Mouse (Mus musculus): Measurements from ENCODE around the gene Tor4a.

Tor4a gene

DNA sequence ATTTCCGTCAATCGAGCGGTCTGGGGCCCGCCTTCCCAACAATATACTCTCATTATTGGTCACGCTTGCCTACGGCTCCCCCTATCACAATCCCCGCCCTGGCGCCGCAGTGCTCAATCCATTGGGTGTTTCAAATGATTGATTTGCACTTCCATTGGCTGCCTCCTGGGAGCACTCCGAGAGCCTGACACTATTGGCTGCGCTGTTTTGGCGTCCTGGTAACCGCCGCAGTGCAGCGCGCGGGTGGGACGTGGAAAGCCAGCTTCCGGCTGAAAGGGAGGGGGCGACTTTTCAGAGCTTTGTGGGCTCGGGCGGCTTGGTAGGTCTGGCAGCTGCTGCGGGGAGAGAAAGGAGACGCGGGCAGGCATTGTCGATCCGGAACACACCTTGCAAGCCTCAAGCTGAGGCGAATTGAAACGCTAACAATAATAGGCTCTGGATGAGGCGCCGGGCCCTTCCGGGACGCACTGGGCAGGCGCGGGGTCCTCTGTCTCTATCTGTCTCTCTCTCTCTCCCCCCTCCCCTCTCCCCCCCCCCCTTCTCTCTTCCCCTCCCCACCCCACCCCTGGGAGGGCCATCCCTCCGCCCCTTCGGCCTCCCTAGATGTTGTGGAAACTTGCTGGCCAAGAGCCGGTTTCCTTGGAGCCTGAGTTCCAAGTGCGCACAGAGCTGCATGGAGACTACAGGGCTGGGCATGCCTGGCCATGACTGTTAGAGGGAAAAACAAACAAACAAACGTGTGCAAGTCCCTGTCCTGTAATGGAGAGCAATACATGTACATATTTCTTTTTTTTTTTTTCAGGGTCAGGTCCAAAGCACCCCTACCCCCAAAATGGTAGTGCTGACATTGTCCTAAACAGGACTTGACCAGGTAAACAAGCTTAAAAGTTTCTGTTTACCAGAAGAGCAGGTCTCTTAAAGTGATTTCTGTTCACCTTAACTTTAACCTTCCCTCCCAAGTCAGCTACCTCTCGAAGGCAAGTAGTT, 28.4 kb upstream of the Tor4a start:
- DNase-seq (ENCODE audit: low read depth, low spot score): peak; percentile 99

- no peak for DNase-seq (ENCODE audit: low read depth, low spot score)
Measured at GRCm38 (mm10) chr2:25224492-25224765, 27.7 kb upstream of the Tor4a start, which contains the start of gene Tubb4b. TSS of gene Tubb4b (minus strand) at chr2:25224702.

- DNase-seq (ENCODE audit: low read depth, low spot score): peak; percentile 33
Measured at GRCm38 (mm10) chr2:25223681-25224491, 27.2 kb upstream of the Tor4a start.

DNA sequence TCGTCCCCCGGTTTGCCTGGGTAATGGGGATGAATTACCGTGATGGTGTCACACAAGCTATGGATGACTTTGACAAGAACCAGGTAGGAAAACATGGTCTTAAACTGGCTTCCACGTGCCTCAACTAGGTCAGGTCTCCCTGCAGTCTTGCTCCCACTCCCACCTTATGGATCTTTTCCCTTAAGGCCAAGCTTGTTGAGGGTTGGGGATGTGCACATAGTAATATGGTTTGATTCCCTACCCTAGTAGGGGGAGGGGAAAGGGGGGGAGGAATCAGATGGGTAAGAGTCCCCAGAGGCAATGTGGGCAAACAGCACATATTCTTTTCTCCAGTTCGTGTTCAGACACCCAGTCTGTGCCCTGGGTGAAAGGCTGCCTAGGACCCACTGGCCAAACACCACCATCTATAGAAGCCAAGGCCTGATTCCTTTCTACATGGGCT, 24.7 kb upstream of the Tor4a start:
- DNase-seq (ENCODE audit: low read depth, low spot score): no peak

DNA sequence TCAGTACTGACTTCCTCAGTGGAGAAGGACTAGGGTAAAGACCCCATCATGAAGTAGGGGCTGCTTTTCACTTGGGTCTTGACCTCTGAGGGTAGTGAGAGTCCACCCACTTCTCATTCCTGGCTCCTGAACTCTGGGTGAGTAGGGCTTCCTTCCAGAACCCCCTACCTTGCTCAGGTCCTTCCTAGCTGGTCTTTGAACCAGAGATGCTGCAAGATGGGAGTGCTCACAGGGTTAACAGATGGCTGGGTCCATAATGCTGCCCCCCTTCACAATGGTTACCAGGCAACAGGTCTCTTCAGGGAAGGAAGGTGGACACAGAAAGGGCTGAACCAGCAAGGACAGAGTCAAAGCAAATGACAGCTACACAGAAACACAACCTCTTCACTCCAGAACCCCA, 21.8 kb upstream of the Tor4a start, which contains the start of gene Fam166a:
Gene Fam166a, plus strand, starts transcription at position 301 of the 400 bp plus-strand sequence.
- DNase-seq (ENCODE audit: low read depth, low spot score): no peak

DNA sequence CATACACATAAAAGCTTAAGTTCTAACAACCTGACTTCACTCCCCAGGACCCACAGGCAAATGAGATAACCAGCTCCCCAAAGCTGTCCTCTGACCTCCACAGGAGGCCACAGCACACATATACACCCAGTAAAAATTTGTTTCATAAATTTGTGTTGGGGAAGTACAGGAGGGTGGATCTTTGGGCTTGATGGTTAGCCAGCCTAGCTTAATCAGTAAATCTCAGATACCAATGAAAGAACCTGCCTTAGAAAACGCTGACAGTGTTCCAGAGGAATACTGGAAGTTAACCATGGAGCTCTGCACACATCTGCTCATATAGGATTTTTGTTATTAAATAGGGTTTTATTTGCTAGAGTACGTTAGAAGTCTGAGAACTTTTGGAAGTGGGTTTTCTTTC, 21.0 kb upstream of the Tor4a start:
- DNase-seq (ENCODE audit: low read depth, low spot score): no peak

DNA sequence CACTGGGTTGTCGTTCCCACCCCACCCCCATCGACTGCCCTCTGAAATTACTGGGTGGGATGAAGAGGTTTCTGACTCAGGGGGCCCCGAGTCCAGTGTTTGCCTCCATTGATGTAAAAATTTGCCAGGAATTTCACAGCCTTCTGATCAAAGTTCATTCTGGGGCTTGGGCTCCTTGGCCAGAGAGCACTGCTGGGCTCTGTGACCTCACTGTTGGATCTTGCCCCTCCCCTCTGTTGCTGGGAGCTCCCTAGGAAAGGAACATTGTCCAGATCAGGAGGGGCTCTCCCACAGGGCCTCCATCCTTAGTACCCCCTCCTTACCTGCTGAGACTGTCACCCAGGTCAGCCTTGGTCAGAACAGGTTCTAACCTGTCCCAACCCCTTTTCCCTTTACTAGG, 17.8 kb upstream of the Tor4a start, which contains the start of gene Stpg3:
Gene Stpg3, minus strand, starts transcription at position 194 of the 400 bp plus-strand sequence.
- DNase-seq (ENCODE audit: low read depth, low spot score): no peak

GRCm38 (mm10) chr2:25213266-25213865, 16.7 kb upstream of the Tor4a start:
- DNase-seq (ENCODE audit: low read depth, low spot score): no peak

DNA sequence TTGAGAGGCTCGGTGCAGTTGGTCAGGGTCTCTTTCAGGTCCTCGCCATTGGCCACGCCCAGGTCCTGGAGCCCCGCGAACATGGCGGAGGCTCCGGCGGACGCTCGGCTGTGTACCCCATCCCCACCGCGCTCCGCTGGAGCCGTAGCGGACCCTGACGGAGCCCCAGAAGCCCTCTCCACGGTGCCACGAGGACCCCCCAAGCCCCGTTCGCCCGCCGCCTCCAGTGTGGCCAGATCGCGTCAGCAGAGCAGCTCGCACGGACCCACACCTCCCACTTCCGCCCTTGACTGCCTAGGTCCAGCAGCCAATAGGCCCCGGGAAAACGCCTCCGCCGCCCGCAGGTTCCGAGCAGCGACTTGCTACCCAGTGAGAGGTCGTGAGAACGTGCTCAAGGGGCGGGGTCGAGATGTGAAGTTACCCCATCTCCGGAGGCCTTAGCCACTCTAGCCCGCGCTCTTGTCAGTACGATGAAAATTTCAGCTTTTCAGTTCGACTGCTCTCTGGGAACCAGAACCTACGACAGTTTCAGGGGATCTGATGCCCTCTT, 14.5 kb upstream of the Tor4a start, which contains the start of gene Nelfb:
Gene Nelfb, minus strand, starts transcription at position 369 of the 550 bp plus-strand sequence.
- peak; percentile 73 for DNase-seq (ENCODE audit: low read depth, low spot score)

- DNase-seq (ENCODE audit: low read depth, low spot score): no peak
Measured at GRCm38 (mm10) chr2:25210686-25211085, 14.0 kb upstream of the Tor4a start.

DNA sequence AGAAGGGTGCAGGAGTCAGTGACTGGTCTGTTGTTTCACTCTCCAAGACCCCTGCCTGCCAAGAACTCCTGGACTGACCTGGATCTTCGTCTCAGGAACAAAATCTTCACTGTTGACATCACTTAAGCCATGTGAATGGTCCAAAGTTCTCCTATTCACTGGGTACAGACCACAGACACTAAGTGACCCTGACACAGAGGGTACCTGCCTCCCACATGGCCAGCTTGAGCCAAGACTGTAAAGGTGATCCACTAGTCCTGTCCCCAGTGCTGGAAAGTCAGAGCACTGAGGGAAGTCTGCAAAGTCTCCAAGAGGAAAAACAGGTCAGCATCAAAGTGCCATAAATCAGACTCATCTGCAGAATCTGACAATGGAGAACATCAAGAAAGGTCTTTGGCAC, 10.9 kb upstream of the Tor4a start:
- no peak for DNase-seq (ENCODE audit: low read depth, low spot score)

- no peak for DNase-seq (ENCODE audit: low read depth, low spot score)
Measured at GRCm38 (mm10) chr2:25203631-25204214, 7.0 kb upstream of the Tor4a start.

- DNase-seq (ENCODE audit: low read depth, low spot score): no peak
Measured at GRCm38 (mm10) chr2:25200631-25201030, 3.9 kb upstream of the Tor4a start.

DNA sequence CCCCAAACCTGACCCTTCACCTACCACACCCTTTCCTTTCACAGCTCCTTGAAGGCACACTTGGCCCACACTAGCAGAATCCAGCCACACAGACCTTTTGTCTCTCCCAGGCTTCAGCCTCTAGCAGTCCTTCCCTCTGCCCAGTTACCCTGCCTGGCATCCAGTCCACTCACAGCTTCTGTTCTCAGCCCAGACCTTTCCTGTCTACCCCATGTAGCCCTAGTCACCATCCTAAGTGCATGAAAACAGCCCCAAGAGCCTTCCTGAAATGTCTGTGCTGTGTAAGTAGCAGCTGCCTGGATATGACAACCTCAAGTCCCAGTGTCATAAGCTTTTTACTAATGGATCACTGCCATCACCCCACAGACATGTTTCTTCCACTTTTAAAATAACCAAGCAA, 1.3 kb upstream of the Tor4a start:
- no peak for DNase-seq (ENCODE audit: low read depth, low spot score)

GRCm38 (mm10) chr2:25197191-25197590, 505 bp upstream of the Tor4a start:
- DNase-seq (ENCODE audit: low read depth, low spot score): no peak

DNA sequence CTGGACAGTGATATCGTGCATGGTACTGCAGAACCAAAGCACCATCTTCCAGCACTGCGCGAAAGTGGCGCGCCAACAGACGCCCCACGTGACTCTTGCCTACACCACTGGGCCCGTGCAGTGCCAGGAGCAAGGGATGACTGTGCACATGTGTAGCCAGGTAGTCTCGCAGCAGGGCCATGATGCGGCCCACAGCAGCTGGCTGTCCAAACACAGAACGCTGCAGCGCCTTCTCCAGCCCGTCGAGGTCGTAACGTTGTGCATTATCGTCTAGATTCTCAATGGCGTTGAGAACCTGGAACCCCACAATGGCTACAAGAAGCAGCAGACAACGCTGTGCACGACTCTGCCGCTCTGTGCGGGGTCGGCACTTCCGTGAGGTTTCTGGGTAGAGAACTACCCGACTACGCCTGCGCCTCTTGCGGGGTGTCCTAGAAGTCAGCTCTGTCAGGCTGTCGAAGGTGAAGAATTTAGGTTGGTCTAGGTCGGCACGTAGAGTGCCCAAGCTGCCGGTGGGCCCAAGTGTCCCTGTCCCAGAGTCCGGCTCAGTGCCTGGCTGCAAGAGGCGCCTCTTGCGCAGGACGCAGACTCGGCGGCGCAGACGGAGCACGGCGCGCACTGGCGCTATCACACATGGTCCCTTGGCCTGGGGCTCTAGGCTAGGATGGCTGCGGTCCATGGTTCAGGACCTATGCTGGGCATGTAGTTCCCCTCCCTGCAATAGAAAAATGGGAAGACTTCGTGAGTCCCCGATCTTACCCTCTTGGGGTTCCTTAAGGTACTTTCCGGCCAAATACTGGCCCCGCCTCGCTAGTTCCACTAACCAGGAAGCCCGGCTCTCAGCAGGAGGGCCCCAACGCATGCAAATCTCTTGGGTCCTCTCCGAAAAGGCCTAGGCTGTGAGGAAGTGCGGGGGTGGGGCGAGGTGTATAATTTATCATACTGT, 1.2 kb downstream of the Tor4a start:
- no peak for DNase-seq (ENCODE audit: low read depth, low spot score)

DNA sequence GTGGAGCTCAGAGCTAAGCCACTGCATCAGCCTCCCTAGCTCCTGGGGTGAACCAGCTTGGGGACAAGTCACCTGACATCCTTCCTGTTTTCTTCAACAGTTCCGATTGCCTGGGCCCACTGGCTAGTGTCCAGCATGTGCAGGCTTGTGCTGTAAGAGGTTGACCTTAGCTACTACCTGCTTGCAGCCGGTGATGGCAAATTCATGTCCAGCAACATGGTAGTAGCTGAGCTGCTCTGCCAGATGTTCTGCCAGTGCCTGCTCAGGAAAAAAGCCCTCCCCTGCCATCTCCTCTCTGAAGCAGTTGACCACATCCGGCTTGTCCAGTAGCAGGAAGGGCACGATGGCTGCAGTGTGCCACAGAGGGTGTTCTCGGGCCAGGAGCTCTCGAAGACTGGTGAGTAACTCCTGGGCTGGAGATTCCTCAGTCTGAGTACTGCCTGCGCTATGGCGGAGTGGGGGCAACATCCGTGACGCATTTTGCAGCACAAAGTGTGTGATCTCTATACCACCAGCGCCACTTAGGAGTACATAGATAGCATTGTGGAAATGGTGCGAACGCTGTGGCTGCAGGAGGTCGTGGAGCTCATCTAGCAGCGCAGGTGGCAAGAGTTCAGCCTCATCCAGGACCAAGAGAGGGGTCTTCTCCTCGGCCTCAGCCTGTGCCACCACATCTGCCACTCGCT, 2.1 kb downstream of the Tor4a start:
- DNase-seq (ENCODE audit: low read depth, low spot score): no peak

DNA sequence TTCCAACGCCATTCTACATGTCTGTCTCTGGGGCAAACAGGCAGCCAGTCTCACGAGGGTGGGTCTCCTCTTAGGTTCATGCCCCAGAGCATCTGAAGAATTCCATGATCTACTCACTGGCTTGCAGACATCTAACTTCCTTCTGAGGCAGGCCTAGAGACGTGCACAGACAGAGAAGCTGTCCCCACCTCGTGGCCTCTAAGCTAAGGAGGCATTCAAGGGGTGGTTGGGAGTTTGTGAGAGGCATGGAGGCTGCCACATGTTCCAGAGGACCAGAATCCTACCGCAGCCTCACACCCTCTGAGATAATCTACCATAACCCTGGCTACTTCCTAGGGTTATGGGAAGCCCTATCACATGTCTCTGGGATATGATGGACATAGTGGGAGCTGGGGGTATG, 2.7 kb downstream of the Tor4a start:
- no peak for DNase-seq (ENCODE audit: low read depth, low spot score)

- DNase-seq (ENCODE audit: low read depth, low spot score): peak; percentile 46
Measured at GRCm38 (mm10) chr2:25193330-25193770, 3.3 kb downstream of the Tor4a start.
